In genomic region chr2:166027834-166028233, GRCm38 (mm10) we compare ENCODE assay signal across 11 mouse cellular contexts.
"Had no signal": no experiment of that assay in that cellular context is flagged by ENCODE, and none has a peak within 500 bp of the region (broad histone marks: within the 10 kb centered on the region; RNA-seq: fewer than 3 reads in every experiment).

No protein-coding gene starts in this region.

- DNase-seq: kidney, adult 8-10 months; kidney, postnatal 14 days; liver, embryonic 13.5 days; liver, postnatal 0 days; thymus, postnatal 4 days had no signal

- H3K9me3 ChIP-seq: limb, embryonic 10.5 days; liver, embryonic 13.5 days; midbrain, embryonic 13.5 days; neural tube, embryonic 15.5 days had no signal

- H3K4me2 ChIP-seq: liver, embryonic 13.5 days; midbrain, embryonic 13.5 days; neural tube, embryonic 15.5 days had no signal

- H3K27me3 ChIP-seq: liver, embryonic 13.5 days; midbrain, embryonic 13.5 days; neural tube, embryonic 15.5 days had no signal

- H3K27ac ChIP-seq: left cerebral cortex, adult 2 months; limb, embryonic 10.5 days; liver, embryonic 13.5 days; midbrain, embryonic 13.5 days; neural tube, embryonic 15.5 days had no signal

- ATAC-seq: intestine, embryonic 16.5 days; liver, postnatal 0 days; midbrain, embryonic 13.5 days had no signal

- H3K36me3 ChIP-seq: limb, embryonic 10.5 days; liver, embryonic 13.5 days; midbrain, embryonic 13.5 days; neural tube, embryonic 15.5 days had no signal

- H3K9ac ChIP-seq: liver, embryonic 13.5 days; liver, postnatal 0 days; midbrain, embryonic 13.5 days; neural tube, embryonic 15.5 days had no signal

- H3K4me3 ChIP-seq: left cerebral cortex, adult 2 months; limb, embryonic 10.5 days; liver, embryonic 13.5 days; midbrain, embryonic 13.5 days; myocyte; neural tube, embryonic 15.5 days had no signal
